Mouse (Mus musculus): Measurements from ENCODE around the gene Cdk12. TPM values are rescaled to one million over a fixed set of nuclear protein-coding genes. Genes with fewer than 3 reads are reported as not detected.
"Not testable (repeated sequence)": the region's sequence is repeated elsewhere in the genome, so short reads cannot be mapped to it uniquely, and the experiment has no call there.

Cdk12 gene
- 8.5 and 9.4 TPM in 2 replicates for polyA plus RNA-seq (2015; fragmentation: Nextera tagmentation; extraction: Ambion mirVana)

DNA sequence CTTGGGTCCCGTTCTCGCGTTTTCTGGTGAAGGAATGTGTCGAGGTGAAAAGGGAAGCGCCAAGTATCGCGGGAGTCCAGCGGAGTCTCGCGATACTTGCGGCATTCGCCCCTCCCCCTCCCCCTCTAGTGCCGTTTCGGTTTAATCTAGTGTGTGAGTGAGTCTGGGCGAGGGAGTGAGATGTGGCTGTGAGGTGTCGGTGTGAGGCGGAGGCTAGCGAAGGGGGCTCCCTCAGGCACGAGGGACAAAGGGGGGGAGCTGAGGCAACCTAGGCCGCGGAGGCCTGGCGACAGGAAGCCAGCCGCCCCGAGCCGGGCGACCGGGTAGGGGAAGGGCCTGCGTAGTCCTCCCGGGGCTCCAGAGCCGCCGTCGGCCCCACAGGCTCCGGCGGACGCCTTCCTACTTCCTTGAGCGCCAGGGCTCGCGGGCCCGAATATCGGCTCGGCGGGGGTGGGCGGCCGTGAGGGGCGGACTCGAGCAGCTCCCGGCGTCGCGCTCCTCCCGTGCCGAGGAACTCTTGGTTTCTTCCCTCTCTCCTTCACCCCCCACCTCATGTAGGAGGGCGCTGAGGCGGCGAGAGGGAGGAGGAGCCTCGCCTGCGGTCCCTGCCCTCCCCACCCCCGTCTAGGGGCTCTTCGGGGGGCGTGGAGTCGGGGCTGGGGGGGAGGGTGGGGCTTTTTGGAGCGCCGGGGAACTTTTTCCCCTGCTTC is at the start of gene Cdk12:
TSS of gene Cdk12 (plus strand) at position 419 of the 710 bp plus-strand sequence.
- peak within 1 kb of the TSS; percentile 100 for H3K27ac ChIP-seq
- H3K27me3 ChIP-seq (replicated peaks), result no peaks in the 10 kb centered on the region
- no peaks in the 10 kb centered on the region for H3K36me3 ChIP-seq
- H3K4me3 ChIP-seq (replicated peaks), result peak within 1 kb of the TSS; percentile 78
- peak within 1 kb of the TSS; percentile 81 for H3K4me2 ChIP-seq (replicated peaks)
- WGBS, result under 1% methylated on average over 58 of the region's 63 CpGs
- H3K9ac ChIP-seq, result peak within 1 kb of the TSS; percentile 99
- no peaks in the 10 kb centered on the region for H3K9me3 ChIP-seq
- peak; percentile 94 for ATAC-seq
- peaks cover 4% of the 10 kb centered on the region; the same call in 1 of the 2 replicates for H3K4me1 ChIP-seq (replicated peaks)

DNA sequence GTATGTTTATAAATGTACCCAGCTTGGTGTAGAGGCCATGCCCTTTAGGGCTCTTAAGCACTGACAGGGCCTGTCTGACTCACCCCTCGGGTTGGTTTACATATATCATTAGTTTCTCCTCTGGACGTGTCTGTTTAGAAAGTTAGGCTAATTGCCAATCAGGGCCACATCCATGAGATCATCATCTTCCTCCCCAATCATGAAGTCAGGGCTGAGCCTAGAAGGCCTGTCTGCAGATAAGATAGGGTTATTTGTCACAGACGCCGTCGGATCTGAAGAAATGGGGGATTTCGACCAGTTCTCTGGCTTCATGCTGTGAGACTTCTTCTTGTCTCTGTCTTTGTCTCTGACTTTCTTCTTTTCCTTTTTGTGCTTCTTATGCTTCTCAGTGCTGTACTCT is 47.8 kb upstream of the Cdk12 start:
- Histone ChIP-seq H3K9ac (no peak overlapping the region), H3K4me1 (replicated peaks) (no peaks in the 10 kb centered on the region), H3K9me3 (no peaks in the 10 kb centered on the region), H3K27me3 (replicated peaks) (no peaks in the 10 kb centered on the region), H3K4me2 (replicated peaks) (no peak overlapping the region), H3K27ac (no peak overlapping the region), H3K4me3 (replicated peaks) (no peak overlapping the region), H3K36me3 (peaks cover 26% of the 10 kb centered on the region)
- 73% methylated on average over 6 of the region's 6 CpGs for WGBS
- no peak for ATAC-seq

DNA sequence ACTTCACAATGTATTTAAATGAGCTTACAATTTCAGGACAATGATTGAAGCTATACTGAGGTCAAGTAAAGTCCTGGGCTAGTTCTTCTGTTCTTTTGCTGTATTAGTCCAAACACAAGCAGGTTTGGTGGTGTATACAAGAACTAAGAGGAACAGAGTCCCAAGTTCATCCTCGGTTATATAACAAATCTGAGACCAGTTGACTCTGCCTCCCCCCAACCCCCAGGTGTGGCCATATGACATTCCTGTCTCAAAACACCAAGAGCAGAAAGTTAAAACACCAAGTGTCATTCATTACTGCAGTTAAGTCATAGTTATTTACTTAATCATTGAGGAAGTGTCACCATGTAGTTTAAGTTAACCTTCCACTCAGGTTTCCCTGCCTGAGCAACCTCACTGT is 34.5 kb upstream of the Cdk12 start:
- no peak overlapping the region for H3K27ac ChIP-seq
- no peak overlapping the region for H3K4me3 ChIP-seq (replicated peaks)
- WGBS, result 78% methylated on average over 1 of the region's 1 CpGs
- no peaks in the 10 kb centered on the region for H3K9me3 ChIP-seq
- H3K36me3 ChIP-seq, result peaks cover 22% of the 10 kb centered on the region
- H3K4me1 ChIP-seq (replicated peaks), result no peaks in the 10 kb centered on the region
- no peak overlapping the region for H3K9ac ChIP-seq
- ATAC-seq, result no peak
- H3K27me3 ChIP-seq (replicated peaks), result no peaks in the 10 kb centered on the region
- H3K4me2 ChIP-seq (replicated peaks), result no peak overlapping the region

DNA sequence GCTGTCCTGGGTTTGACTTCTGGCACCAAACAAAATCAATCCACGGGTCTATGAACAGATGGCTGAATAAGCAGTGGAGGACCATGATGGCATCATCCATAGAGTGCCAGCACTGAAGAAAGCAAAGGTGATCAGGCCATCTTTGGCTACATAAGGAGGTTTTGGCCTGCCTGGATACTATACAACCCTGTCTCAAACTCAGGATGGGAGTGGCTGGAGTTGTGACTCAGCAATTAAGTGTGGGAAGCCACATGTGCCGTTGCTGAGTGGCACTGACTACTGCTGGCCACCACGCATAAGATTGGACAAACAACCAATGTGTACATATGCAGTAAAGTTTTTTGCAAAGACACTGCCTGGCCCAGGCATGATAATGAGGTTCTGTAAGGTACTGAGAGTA is 20.7 kb upstream of the Cdk12 start:
- not testable (repeated sequence) for H3K9me3 ChIP-seq; H3K4me2 ChIP-seq (replicated peaks); H3K4me1 ChIP-seq (replicated peaks); ATAC-seq; H3K9ac ChIP-seq; H3K27ac ChIP-seq; H3K4me3 ChIP-seq (replicated peaks); H3K27me3 ChIP-seq (replicated peaks)
- peaks cover 31% of the 10 kb centered on the region for H3K36me3 ChIP-seq
- 95% methylated on average over 3 of the region's 3 CpGs for WGBS

DNA sequence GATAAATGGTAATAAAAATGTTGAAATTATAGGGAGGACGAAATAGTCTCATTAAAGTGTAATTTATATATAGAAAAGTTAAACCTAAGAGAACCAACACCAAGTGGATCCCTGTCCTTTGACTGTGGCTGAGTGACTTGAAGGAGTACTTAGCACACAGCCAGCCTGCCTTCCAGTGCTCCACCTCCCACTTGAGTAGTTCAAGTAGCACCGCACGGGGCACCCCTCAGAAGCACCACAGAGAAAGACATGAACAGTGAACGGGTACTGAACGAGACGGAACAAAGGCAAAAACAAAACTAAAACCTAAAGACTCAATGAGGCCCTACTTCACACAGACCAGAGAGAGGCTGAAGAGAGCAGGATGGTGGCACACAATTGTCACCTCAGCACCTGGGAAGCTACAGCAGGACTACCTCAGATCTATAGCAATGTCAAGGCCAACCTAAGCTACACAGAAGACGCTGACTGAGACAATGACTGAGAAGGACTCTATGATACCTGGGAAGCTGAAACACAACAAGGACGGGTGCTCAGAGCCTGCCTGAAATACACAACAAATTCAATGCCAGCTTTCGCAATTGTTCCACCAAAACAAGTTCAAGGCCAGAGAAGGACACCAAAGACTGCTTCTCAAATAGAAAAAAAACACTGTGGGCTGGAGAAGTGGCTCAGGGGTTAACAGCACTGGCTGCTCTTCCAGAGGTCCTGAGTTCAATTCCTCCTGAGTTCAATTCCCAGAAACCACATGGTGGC is 15.0 kb upstream of the Cdk12 start:
- Histone ChIP-seq H3K4me2 (replicated peaks) (no peak overlapping the region), H3K27ac (no peak overlapping the region), H3K9ac (no peak overlapping the region), H3K27me3 (replicated peaks) (no peaks in the 10 kb centered on the region), H3K4me1 (replicated peaks) (0 out of 2 replicates have a peak, but pooled peaks cover 9% of the 10 kb centered on the region), H3K36me3 (peaks cover 19% of the 10 kb centered on the region), H3K4me3 (replicated peaks) (no peak overlapping the region), H3K9me3 (no peaks in the 10 kb centered on the region)
- ATAC-seq, result no peak
- 87% methylated on average over 9 of the region's 9 CpGs for WGBS

DNA sequence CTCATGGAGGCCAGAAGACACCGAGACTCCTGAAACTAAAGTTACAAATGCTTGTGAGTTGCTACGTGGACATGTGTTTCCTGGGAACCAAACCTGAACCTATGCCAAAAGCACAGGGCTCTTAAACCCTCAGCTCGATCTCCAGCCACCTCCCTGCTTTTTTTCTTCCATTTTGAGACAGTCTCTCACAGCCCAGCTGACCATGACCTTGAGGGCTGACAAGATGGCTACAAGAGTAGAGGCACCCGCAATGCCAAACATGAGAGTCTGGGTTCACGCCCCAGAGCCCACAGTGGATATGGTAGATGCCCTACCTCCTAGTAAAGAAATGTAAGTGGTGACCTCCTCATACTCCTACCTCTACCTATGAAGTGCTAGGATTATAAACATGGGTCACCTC is 12.0 kb upstream of the Cdk12 start:
- ATAC-seq, result no peak
- H3K36me3 ChIP-seq, result 0 out of 2 replicates have a peak, but pooled peaks cover 9% of the 10 kb centered on the region
- no peak overlapping the region for H3K4me3 ChIP-seq (replicated peaks)
- H3K4me1 ChIP-seq (replicated peaks), result 0 out of 2 replicates have a peak, but pooled peaks cover 9% of the 10 kb centered on the region
- H3K27me3 ChIP-seq (replicated peaks), result no peaks in the 10 kb centered on the region
- WGBS, result 82% methylated on average over 5 of the region's 5 CpGs
- H3K9ac ChIP-seq, result no peak overlapping the region
- no peak overlapping the region for H3K4me2 ChIP-seq (replicated peaks)
- no peaks in the 10 kb centered on the region for H3K9me3 ChIP-seq
- H3K27ac ChIP-seq, result no peak overlapping the region

DNA sequence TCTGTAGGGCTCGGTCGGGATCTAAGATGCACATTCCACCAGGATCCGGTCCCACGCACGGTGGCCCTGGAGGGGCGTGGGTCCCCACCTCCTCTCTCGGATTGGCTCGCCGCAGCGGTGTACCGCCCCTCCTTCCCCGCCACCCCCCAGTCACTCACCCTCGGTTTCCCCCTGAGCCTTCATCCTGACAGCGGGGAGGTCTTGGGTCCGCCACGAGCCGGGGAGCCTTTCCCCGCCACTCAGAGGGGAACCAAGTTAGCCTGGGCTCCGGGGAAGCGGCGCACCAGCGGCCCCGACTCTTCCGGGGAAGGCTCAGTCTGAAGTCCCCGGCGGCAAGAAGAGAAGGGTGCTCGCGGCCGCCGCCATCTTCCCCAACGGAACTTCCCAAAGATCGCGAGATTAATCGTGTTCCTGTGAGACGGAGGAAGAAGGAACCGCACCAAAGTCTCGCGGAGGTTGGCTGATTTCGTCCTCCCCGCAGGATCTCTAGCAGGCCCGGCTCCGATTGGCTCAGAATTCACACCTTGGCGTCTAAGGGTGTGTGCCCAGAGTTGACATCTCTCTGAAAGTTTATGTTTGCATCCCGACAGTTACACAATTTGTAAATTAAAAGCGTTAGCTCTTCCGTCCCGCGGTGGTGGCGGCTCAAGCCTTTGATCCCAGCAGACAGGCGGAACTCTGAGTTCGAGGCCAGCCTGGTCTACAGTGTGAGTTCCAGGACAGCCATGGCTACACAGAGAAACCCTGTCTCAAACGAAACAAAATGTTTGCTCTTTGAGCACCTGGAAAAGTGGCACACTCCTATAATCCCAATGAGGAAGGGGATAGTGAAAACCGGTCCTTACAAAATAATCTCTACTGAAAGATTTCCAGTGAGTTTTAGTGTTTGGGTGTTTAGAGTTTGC is 9.7 kb upstream of the Cdk12 start, which contains the start of gene Med1:
TSS of gene Med1 (minus strand) at position 393 of the 905 bp plus-strand sequence.
- H3K27me3 ChIP-seq (replicated peaks), result no peaks in the 10 kb centered on the region
- WGBS, result under 1% methylated on average over 52 of the region's 53 CpGs
- peak; percentile 97 for ATAC-seq

DNA sequence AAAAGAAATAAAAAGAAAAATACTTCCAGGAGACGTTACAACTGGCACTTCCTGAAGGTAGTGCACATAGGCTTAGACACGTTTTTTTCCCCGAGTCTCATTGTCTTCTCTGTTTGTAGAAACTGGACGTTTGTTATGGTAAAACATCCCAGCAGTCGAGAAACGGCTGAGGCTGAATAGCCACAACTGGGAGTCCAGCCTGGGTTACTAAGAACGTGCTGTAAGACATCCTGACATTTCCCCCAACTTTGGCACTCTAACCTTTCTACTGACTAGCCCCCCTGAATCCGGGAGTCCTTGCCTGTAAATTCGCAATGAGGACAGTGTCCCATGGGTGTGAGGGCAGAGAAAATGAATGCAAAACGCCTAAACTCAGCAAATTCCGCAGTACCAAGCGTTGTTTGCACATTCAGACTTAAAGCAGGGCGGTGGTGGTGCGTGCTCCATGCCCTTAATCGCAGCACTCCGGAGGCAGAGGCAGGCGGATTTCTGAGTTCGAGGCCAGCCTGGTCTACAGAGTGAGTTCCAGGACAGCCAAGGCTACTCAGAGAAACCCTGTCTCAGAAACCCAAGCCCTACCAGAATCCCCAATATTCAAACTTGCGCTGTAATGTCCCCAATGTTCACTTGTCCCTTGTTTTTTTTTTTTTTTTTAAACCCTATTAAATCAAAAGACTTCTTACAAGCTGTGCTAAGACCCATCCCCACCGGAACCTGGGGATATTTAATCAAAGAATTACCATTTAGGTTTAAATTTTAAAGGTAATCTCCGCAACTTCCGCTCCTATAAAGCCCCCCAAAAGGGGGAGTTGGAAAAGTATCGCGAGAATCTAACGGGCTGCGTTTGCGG is 843 bp upstream of the Cdk12 start:
- Histone ChIP-seq H3K9me3 (no peaks in the 10 kb centered on the region), H3K36me3 (no peaks in the 10 kb centered on the region), H3K9ac (peak overlapping the region; percentile 68), H3K27ac (peak overlapping the region; percentile 84), H3K4me3 (replicated peaks) (peak overlapping the region; percentile 78), H3K4me2 (replicated peaks) (peak overlapping the region; percentile 78), H3K27me3 (replicated peaks) (no peaks in the 10 kb centered on the region), H3K4me1 (replicated peaks) (peaks cover 4% of the 10 kb centered on the region; the same call in 1 of the 2 replicates)
- peak; percentile 27 for ATAC-seq
- WGBS, result 2% methylated on average over 27 of the region's 27 CpGs

More for the DNA sequence above, 9.7 kb upstream of the Cdk12 start, which contains the start of gene Med1:
- H3K9me3 ChIP-seq, result no peaks in the 10 kb centered on the region
- H3K36me3 ChIP-seq, result 0 out of 2 replicates have a peak, but pooled peaks cover 4% of the 10 kb centered on the region
- H3K4me3 ChIP-seq (replicated peaks), result peak within 1 kb of the TSS; percentile 85
- H3K4me1 ChIP-seq (replicated peaks), result 0 out of 2 replicates have a peak, but pooled peaks cover 9% of the 10 kb centered on the region
- peak within 1 kb of the TSS; percentile 93 for H3K9ac ChIP-seq
- peak within 1 kb of the TSS; percentile 72 for H3K4me2 ChIP-seq (replicated peaks)
- H3K27ac ChIP-seq, result peak within 1 kb of the TSS; percentile 92

DNA sequence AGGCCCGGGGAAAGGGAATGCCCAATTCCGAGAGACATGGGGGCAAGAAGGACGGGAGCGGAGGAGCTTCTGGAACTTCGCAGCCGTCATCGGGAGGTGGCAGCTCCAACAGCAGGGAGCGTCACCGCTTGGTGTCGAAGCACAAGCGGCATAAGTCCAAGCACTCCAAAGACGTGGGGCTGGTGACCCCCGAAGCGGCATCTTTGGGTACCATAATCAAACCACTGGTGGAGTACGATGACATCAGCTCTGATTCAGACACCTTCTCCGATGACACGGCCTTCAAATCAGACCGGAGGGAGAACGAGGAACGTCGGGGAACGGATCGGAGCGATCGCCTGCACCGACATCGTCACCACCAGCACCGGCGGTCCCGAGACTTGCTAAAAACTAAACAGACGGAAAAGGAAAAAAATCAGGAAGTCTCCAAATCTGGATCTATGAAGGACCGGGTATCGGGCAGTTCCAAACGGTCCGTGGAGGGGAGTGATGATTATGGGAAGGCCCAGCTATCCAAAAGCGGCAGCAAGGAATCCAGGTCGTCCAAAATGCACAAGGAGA is 572 bp downstream of the Cdk12 start:
- peak overlapping the region; percentile 99 for H3K9ac ChIP-seq
- H3K27me3 ChIP-seq (replicated peaks), result no peaks in the 10 kb centered on the region
- H3K9me3 ChIP-seq, result no peaks in the 10 kb centered on the region
- H3K4me3 ChIP-seq (replicated peaks), result peak overlapping the region; percentile 78
- H3K4me2 ChIP-seq (replicated peaks), result peak overlapping the region; percentile 81
- peaks cover 4% of the 10 kb centered on the region; the same call in 1 of the 2 replicates for H3K4me1 ChIP-seq (replicated peaks)
- peak overlapping the region; percentile 100 for H3K27ac ChIP-seq
- under 1% methylated on average over 37 of the region's 37 CpGs for WGBS
- H3K36me3 ChIP-seq, result 0 out of 2 replicates have a peak, but pooled peaks cover 2% of the 10 kb centered on the region
- ATAC-seq, result peak; percentile 60

DNA sequence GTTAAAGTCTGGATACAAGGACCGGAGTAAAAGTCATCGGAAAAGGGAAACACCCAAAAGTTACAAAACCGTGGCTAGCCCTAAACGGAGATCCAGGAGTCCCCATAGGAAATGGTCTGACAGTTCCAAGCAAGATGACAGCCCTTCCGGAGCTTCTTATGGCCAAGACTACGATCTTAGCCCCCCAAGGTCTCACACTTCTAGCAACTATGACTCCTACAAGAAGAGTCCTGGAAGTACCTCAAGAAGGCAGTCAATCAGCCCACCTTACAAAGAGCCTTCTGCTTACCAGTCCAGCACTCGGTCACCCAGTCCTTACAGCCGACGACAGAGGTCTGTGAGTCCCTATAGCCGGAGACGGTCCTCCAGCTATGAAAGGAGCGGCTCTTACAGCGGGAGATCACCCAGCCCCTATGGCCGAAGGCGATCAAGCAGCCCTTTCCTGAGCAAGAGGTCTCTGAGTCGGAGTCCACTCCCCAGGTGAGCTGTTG is 1.1 kb downstream of the Cdk12 start:
- Histone ChIP-seq H3K4me1 (replicated peaks) (peaks cover 4% of the 10 kb centered on the region; the same call in 1 of the 2 replicates), H3K9me3 (no peaks in the 10 kb centered on the region), H3K4me2 (replicated peaks) (peak overlapping the region; percentile 81), H3K27ac (peak overlapping the region; percentile 100; the same call in 1 of the 2 replicates), H3K36me3 (peaks cover 5% of the 10 kb centered on the region; the same call in 1 of the 2 replicates), H3K9ac (peak overlapping the region; percentile 99), H3K4me3 (replicated peaks) (peak overlapping the region; percentile 78), H3K27me3 (replicated peaks) (no peaks in the 10 kb centered on the region)
- WGBS, result under 1% methylated on average over 16 of the region's 16 CpGs
- no peak for ATAC-seq
